1 mouse cellular context compared by ENCODE assay signal in the genomic region with DNA sequence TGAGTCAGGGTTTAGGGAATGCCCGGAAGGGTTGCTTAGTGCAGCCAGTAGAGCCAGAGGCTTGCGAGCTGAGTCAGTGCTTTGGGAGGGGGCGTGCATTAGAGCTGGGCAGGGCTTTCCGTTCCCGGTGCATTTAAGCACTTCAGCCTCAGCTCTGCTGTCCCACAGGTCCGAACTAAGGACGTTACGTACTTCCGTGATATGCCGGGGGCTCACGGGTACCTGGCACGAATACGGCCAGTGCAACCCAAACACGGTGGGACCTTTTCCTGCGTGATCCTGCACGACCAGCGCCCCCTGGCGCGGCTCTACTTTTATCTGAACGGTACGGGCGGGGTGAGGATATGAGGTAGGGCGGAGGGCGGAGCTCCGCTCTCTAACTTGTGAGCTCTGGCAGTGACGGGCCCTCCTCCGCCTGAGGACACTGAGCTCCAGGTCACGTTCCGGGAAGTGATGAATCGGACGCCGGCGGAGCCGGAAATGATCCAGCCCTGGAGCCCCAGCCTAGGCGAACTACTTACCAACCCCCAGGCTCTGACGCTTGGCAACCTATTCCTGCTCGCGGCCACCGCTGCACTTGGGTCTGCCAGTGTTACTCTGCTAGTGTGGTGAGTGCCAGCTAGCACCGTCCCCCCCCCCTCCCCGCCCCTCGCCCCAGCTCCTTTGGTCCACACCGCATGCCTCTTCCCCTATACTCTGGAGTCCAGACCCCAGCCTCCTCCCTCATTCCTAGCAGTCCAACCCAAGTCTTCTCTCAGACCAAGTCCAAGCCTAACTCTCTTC.
A peak's percentile ranks its signal among the peaks of the same experiment; 100 is the strongest.
TF ChIP-seq lines count a peak whose summit lies in the region.

No protein-coding gene starts in this region.

TF ChIP-seq in MEL, 35 proteins besides CTCF, POLR2A, EP300 and RAD21:
- TF ChIP-seq MAZ (IDR thresholded peaks at IDR 0.05; ENCODE audit: low read depth, low read length) (peak; percentile 95), KAT2A (conservative IDR thresholded peaks at IDR 0.05; ENCODE audit: low read depth, low read length) (peak; percentile 30; the same call in 1 of the 2 replicates), MXI1 (IDR thresholded peaks at IDR 0.05; ENCODE audit: low read depth, low read length) (peak; percentile 80), MEF2A (IDR thresholded peaks at IDR 0.05; ENCODE audit: extremely low read depth, insufficient replicate concordance, low read depth, low read length, poor library complexity, severe bottlenecking) (no peak), NELFE (IDR thresholded peaks at IDR 0.05; ENCODE audit: low read depth, low read length) (peak; percentile 82), MAFK (IDR thresholded peaks at IDR 0.05; ENCODE audit: borderline replicate concordance, low read depth, low read length) (no peak), MAX (IDR thresholded peaks at IDR 0.05; ENCODE audit: low read length) (peak; percentile 59; the same call in 1 of the 2 replicates), ZKSCAN1 (IDR thresholded peaks at IDR 0.05; ENCODE audit: low read depth, low read length) (no peak), SMC3 (IDR thresholded peaks at IDR 0.05; ENCODE audit: low read depth, low read length) (peak; percentile 63), ZMIZ1 (IDR thresholded peaks at IDR 0.05; ENCODE audit: low read depth, low read length) (peak; percentile 74), E2F4 (IDR thresholded peaks at IDR 0.05; ENCODE audit: borderline replicate concordance, low read depth, low read length) (no peak), USF1 (IDR thresholded peaks at IDR 0.05; ENCODE audit: low read depth, low read length) (peak; percentile 87), ZNF384 (IDR thresholded peaks at IDR 0.05; ENCODE audit: low read depth, low read length) (no peak), RCOR1 (IDR thresholded peaks at IDR 0.05; ENCODE audit: low read depth, low read length) (peak; percentile 47; the same call in 1 of the 2 replicates), MYC (IDR thresholded peaks at IDR 0.05; ENCODE audit: low read depth, low read length) (0 out of 2 replicates have a peak, but pooled peaks have one; percentile 26), ETS1 (IDR thresholded peaks at IDR 0.05; ENCODE audit: low read depth, low read length) (peak; percentile 71), TCF12 (IDR thresholded peaks at IDR 0.05; ENCODE audit: low read depth, low read length) (no peak), JUND (IDR thresholded peaks at IDR 0.05; ENCODE audit: low read depth, low read length) (no peak), ZC3H11A (IDR thresholded peaks at IDR 0.05; ENCODE audit: low read depth, low read length) (peak; percentile 30; the same call in 1 of the 2 replicates), GABPA (IDR thresholded peaks at IDR 0.05; ENCODE audit: low read depth, low read length) (no peak), TAL1 (IDR thresholded peaks at IDR 0.05; ENCODE audit: low read length) (no peak), GATA1 (IDR thresholded peaks at IDR 0.05; ENCODE audit: low read depth, low read length) (no peak), HCFC1 (IDR thresholded peaks at IDR 0.05; ENCODE audit: low read depth, low read length) (peak; percentile 79; the same call in 1 of the 2 replicates), TBP (IDR thresholded peaks at IDR 0.05; ENCODE audit: low read depth, low read length) (peak; percentile 80), POLR2AphosphoS5 (IDR thresholded peaks at IDR 0.05; ENCODE audit: borderline replicate concordance, low read depth, low read length) (no peak), USF2 (IDR thresholded peaks at IDR 0.05; ENCODE audit: borderline replicate concordance in 1 of 2, insufficient read depth in 1 of 2, low read depth in 1 of 2, low read length in 2 of 2) (0 out of 4 replicates have a peak, but pooled peaks of 1 of the 2 experiments have one; percentile 9), UBTF (IDR thresholded peaks at IDR 0.05; ENCODE audit: borderline replicate concordance, insufficient read depth, low read depth, low read length) (no peak), ELF1 (IDR thresholded peaks at IDR 0.05; ENCODE audit: low read depth, low read length) (peak; percentile 82), MYB (IDR thresholded peaks at IDR 0.05; ENCODE audit: low read depth, low read length) (no peak), NRF1 (IDR thresholded peaks at IDR 0.05; ENCODE audit: insufficient read depth, low read depth, low read length, poor library complexity, severe bottlenecking) (no peak), SIN3A (IDR thresholded peaks at IDR 0.05; ENCODE audit: low read length) (peak; percentile 71; the same call in 1 of the 2 replicates), POLR2AphosphoS2 (IDR thresholded peaks at IDR 0.05; ENCODE audit: low read length) (peak; percentile 67; the same call in 1 of the 2 replicates), CHD1 (IDR thresholded peaks at IDR 0.05; ENCODE audit: low read depth, low read length) (no peak), BHLHE40 (IDR thresholded peaks at IDR 0.05; ENCODE audit: borderline replicate concordance, low read depth, low read length) (peak; percentile 95), CHD2 (IDR thresholded peaks at IDR 0.05; ENCODE audit: low read length) (no peak)
